Mouse (Mus musculus) activated CD4-positive, CD25-positive, alpha-beta regulatory T cell, adult 4 months (primary cell): ENCODE results near the gene Hoxa11. TPM values are rescaled to one million over a fixed set of nuclear protein-coding genes. Genes with fewer than 3 reads are reported as not detected.

Experiments
- ATAC-seq: one replicate; pipeline ENCODE4 v1.8.0; 2017
- polyA plus RNA-seq, 2 experiments: library from polyadenylated mRNA; unstranded; fragments of 100-300 nt; shearing (Covaris generic); gene quantifications; one replicate each; pipeline ENCODE4 v1.2.1; 2017

Gene Hoxa11
- not detected for polyA plus RNA-seq

DNA sequence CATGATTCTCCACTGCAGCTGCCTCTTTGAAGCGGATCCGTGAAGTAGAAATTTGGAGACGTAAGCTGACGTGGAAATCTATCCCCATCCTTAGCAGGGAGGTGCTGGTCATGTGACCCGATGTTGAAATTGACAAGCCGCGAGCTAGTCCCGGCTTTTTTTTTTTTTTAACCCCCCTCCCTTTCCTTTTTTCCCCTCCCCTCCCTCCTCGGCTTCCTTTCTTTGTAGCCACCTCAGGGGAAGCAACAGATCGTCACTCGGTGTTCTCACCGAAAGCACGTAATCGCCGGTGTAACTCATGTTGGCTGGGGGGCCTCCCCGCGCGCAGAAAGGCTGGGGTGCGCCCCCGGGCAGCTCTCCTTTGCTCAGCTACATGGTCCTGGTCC lies at the start of gene Hoxa11:
Hoxa11 (minus strand) TSS at position 54 of the 386 bp plus-strand sequence.
- no peak for ATAC-seq

GRCm38 (mm10) chr6:52294616-52295015 lies 49.0 kb upstream of the Hoxa11 start:
- ATAC-seq, result no peak

DNA sequence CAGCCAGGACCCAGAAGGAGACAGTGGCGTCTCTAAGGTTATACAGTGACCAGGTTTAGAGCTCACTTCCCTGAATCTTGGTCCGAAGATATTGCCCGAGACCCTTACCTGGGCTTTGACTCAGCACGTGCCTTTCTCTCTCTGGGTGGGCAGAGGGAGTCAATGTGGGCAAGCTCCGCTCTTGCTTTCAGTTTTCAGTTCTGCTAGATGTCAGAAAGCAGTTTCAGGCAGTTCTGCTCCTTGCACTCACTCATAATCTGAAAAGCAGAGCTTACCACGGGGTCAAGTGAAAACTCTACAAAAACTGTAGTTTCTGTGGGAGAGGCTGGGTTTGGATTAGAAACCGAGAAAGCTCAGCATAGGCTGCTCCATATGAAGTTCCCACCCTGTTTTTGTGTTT lies 46.7 kb upstream of the Hoxa11 start:
- no peak for ATAC-seq

DNA sequence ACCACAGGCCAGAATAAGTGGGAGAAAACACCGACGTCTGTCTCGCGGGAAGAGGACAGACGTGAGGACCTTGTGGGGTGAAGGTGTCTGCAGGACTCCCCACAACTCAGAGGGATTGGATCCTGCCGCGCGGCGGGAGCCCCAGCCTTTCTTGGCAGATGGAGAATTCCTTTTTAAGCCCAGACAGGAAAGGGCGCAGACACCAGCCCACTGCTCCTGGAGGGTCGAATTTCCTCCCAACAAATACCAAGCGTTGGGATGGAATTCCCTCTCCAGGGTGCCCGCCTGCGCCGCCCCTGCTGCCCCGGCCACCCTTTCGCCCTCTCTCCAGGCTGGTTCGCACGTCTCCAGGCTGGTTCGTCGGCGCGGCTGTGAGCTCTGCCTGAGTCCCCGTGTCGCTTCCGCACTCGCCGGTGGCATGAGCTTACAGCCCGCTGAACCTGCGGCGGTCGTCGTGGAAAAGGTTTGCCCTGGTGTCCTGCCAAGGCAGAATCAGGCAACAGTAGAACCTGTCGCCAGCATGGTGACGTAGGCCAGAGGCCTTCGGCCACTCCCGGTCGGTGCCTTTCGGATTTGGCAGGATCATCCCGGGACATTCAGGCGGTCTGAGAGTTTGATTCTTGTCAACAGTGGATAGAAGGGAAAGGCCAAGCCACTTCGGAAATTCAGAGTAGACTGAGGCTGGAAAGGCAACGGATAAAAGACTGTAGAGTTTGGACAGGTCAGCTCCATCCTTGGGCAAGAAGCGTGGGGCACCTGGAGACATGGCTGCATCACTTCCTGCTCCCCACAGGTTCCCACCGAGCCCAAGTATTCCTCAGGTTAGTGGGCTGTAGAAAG lies 45.6 kb upstream of the Hoxa11 start:
- no peak for ATAC-seq

DNA sequence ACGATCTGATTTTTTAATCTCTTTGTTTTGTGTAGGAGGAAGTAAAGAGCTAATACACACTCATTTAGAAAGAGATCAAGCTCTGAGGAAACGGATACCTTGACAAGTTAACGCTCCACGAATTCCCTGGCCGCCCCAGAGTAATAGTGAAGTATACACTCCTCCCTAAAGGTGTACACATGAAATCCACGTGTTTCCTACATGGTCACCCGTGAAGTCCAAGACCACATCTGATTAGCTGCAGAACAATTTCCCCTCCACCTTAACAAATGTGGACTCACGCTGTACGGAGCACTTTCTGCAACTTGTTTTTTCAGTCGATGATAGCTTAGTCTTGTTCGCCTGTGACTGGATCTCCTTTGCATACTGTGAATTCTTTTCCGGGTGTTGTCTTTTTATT lies 44.6 kb upstream of the Hoxa11 start:
- no peak for ATAC-seq

DNA sequence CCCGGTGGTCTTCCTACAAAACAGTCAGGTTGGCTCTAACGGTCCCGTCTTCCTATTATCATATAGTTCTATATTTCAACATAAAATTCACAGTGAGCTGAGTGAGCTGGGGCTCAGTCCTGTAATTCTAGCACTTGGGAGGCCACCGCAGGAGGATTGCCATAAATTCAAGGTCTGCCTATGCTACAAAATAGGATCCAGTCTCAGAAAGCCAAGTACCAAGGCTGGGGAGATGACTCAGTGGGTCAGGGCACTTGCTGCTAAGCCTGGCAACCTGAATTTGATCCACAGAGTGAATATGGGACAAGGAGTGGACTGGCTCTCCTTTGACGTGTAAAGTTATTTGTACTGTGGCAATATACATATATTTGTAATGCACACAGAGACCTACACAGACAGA lies 38.3 kb upstream of the Hoxa11 start:
- no peak for ATAC-seq

GRCm38 (mm10) chr6:52281084-52281483 lies 35.5 kb upstream of the Hoxa11 start:
- ATAC-seq, result no peak

DNA sequence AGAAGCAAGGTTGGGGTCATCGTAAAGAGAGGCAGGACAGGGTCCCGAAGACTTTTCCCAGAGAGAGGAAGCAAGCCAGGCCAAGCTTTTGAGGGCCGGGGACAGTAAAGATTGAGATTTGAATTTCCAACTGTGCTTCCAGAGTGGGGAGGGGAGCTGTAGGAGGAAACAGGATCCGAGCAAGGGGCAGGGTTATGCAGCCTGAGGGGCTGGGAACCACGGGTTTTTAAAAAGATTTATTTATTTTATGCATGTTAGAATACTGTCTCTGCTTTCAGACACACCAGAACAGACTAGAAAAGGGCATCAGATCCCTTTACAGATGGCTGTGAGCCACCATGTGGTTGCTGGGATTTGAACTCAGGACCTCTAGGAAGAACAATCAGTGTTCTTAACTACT lies 31.3 kb upstream of the Hoxa11 start:
- ATAC-seq, result no peak

- no peak for ATAC-seq
Observed at GRCm38 (mm10) chr6:52276382-52276781, 30.8 kb upstream of the Hoxa11 start.

GRCm38 (mm10) chr6:52275563-52276280 lies 30.1 kb upstream of the Hoxa11 start:
- ATAC-seq, result no peak

GRCm38 (mm10) chr6:52274576-52274975 lies 29.0 kb upstream of the Hoxa11 start:
- no peak for ATAC-seq

DNA sequence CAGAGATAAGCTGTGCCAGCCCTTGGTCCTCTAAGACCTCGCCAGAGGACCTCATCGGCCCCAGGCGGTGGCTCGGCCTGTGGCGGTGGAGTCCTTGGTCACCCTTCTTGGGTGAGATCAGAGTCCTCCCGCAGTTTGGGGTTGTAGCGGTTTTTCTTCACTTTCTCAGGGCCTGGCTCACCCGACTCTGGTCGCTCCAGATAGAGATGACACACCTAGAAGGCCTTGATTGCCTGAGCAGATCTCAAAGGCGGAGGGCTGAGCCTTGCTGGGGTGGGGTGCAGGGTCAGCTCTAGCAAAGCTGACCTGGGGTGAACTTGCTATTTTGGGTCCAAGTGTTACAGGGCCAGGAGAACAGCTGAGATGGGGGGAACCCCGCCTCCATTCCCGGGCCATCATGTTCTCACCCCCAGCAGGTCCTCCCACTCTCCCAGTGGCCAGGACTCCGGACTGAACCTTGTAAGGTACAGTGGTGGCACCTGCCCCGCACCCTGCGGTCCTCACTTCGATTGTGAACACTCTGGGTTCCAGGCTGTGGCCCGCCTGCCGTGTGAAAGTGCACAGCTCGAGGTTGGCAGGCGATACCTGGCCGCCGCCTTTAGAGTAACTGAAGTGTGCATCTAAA lies 28.2 kb upstream of the Hoxa11 start:
- ATAC-seq, result no peak

DNA sequence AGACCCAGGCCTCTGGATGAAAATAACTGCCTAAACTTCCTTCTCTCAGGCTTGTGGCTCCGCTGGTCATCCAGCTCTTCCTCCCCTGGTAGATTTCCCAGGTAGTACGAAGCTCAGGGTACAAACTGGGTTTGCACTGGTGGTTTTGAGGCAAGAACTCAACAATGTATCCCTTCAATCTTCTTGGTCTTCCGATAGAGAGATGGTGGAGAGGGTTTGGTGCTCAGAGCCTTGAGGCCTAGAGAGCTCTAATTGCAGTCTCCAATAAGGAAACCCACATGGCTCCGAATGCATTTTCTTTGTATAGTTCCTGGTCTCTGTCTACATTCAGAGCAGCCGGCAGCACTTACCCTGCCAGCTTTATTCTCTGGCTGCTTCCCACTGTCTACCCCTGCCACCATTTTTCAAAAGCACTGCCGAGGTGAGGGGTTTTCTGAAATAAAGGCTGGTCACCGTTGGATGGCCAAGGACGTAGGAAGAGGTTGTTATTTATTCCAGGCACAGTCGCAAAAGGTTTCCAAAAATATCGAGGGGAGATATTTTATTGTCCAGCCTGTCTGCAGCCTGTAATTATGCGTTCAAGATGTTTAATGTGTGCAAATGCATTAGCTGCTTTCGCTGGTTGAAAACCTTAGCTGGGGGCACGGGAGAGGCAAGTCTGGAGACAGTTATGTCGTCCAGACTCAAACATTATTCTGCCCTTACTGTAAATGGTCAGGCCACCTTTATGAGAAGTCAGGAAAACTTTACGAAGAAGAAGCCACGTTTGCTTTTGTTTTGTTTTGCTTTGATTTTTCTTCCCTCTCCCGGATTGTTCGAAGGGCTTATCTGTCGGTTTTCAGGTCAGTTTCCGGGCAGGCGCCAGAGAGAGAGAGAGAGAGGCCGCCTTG lies 27.4 kb upstream of the Hoxa11 start:
- ATAC-seq, result no peak

- ATAC-seq, result peak; percentile 54
Observed at GRCm38 (mm10) chr6:52270494-52271480, 25.2 kb upstream of the Hoxa11 start.

DNA sequence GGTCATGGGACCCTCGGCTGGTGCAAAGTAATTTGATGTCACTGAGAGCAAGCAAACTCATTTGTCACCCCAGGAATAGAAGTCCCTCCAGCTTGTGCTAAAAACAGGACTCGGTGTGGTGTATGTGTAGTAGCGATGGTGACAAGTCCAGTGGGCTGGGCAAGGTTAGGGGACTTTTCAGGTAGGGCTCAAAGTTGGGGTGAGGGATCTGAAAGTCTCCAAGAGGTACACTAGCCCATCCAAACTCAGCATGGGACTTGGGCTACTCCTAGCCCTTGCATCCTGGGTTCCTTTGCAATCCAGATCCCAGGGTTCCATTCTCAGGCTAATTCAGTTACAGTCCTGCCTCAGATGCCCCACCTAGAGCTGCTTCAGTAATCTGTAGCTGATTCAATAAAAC lies 23.1 kb upstream of the Hoxa11 start:
- ATAC-seq, result no peak

DNA sequence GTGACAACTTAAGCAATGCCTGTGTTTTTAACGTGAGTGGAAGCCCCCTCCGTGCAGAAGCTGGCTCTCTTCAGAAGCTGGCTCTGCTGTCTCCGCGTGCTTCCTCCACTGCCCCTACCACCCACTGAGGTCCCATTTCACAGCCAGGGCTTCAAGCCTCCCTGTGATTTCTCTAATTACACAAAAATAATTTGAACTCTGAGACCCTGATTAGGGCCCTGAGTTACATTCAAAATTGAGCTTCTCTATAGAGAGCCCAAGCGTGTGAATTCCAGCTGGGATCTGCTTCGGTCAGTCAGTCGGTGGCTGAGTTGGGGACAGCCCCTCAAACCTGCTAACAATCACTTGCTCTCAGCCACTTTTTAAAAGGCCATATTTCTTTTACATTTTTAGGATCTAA lies 22.7 kb upstream of the Hoxa11 start:
- no peak for ATAC-seq

- ATAC-seq, result no peak
Observed at GRCm38 (mm10) chr6:52267691-52268090, 22.1 kb upstream of the Hoxa11 start.

- ATAC-seq, result no peak
Observed at GRCm38 (mm10) chr6:52267221-52267620, 21.6 kb upstream of the Hoxa11 start.

GRCm38 (mm10) chr6:52266666-52266985 lies 21.0 kb upstream of the Hoxa11 start:
- ATAC-seq, result no peak

GRCm38 (mm10) chr6:52265913-52266665 lies 20.5 kb upstream of the Hoxa11 start:
- ATAC-seq, result no peak
